Mouse (Mus musculus) midbrain, embryonic 10.5 days (tissue): ENCODE results near the gene Spock1. TPM values are rescaled to one million over a fixed set of nuclear protein-coding genes. Genes with fewer than 3 reads are reported as not detected.
A peak's percentile ranks its signal among the peaks of the same experiment; 100 is the strongest.

Source experiments
- DNase-seq: peaks from one replicate; pipeline ENCODE4 v3.0.0-alpha.2; 2017; ENCODE audit warnings: low spot score
- H3K27ac ChIP-seq: fragments of 300-500 bp; sonication (generic); replicated peaks from 2 replicates; pipeline ENCODE4 v1.5.1; 2016; ENCODE audit warnings: mild to moderate bottlenecking
- H3K27me3 ChIP-seq: fragments of 300-500 bp; sonication (generic); 2 replicates; pipeline ENCODE4 v1.6.1; 2016; ENCODE audit warnings: low read depth, mild to moderate bottlenecking; ENCODE audit not compliant: poor library complexity, severe bottlenecking
- H3K36me3 ChIP-seq: fragments of 300-500 bp; sonication (generic); 2 replicates; pipeline ENCODE4 v1.6.1; 2016; ENCODE audit warnings: mild to moderate bottlenecking, moderate library complexity
- H3K4me1 ChIP-seq: fragments of 300-500 bp; sonication (generic); 2 replicates; pipeline ENCODE4 v1.6.1; 2016
- H3K4me3 ChIP-seq: fragments of 300-500 bp; sonication (generic); 2 replicates; pipeline ENCODE4 v1.5.1; 2016; ENCODE audit warnings: mild to moderate bottlenecking, moderate library complexity
- H3K9me3 ChIP-seq: fragments of 300-500 bp; sonication (generic); replicated peaks from 2 replicates; pipeline ENCODE4 v1.6.1; 2016; ENCODE audit warnings: mild to moderate bottlenecking
- WGBS: fragments of 180-500 bp; shearing (Covaris S2); methylation state at CpG from one replicate; pipeline ENCODE4 v1.1.7; 2016; 5-methylcytosine and 5-hydroxymethylcytosine counted together
- polyA plus RNA-seq: library from polyadenylated mRNA; unstranded; fragments of >200 nt; fragmentation: Nextera tagmentation; extraction: Ambion mirVana; gene quantifications from 2 replicates; pipeline ENCODE4 v1.2.1, GENCODE M21; 2016

Gene Spock1
- polyA plus RNA-seq, 1 experiment from 2014 or later: 5.0 TPM

DNA sequence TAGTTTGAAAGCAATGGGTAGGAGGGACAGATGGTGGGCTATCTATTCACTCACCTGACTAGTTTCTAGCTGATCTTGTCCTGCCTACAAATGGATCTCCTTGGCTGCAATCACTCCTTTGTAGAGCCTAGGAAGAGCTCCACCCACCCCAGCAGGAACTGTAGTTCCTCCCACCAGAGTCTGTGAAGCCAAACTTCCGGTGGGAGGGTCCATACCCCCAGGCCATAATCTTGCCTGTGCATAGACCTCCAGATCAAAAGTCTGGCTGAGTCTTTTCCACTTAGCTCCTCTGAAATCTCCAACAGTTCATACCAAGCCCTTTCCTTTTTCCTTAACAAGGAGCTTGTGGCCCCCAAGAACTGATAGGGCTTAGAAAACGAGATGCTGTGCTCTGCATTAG is 78.0 kb downstream of the Spock1 start:
- Histone ChIP-seq H3K9me3 (peaks cover 8% of the 10 kb centered on the region), H3K27me3 (no peaks in the 10 kb centered on the region), H3K36me3 (no peaks in the 10 kb centered on the region), H3K4me1 (peaks cover 3% of the 10 kb centered on the region; the same call in 1 of the 2 replicates), H3K4me3 (no peak overlapping the region), H3K27ac (no peak overlapping the region)
- DNase-seq: no peak
- 63% methylated on average over 2 of the region's 2 CpGs for WGBS

DNA sequence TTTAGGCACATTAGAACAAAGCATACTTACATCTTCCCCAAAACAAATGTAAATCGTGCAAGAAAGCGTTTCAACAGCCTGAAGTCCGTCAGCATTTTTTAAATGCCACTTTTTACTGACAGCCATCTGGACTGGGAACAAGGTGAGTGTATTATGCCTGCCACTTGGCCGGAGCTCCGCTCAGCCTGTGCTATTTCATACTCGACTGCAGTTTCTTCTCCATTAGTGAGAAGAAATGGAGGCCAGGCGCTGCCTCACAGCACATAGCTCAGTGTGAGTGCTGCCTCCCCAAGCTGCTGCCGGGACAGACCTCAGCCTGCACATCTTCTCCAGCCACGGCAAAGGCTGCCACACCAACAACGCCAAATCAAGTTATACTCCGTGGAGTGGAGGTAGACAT is 91.9 kb downstream of the Spock1 start:
- no peaks in the 10 kb centered on the region for H3K4me1 ChIP-seq
- 91% methylated on average over 11 of the region's 11 CpGs for WGBS
- H3K36me3 ChIP-seq: no peaks in the 10 kb centered on the region
- H3K27me3 ChIP-seq: no peaks in the 10 kb centered on the region
- DNase-seq: no peak
- H3K4me3 ChIP-seq: no peak overlapping the region
- H3K27ac ChIP-seq: no peak overlapping the region
- H3K9me3 ChIP-seq: peaks cover 15% of the 10 kb centered on the region

DNA sequence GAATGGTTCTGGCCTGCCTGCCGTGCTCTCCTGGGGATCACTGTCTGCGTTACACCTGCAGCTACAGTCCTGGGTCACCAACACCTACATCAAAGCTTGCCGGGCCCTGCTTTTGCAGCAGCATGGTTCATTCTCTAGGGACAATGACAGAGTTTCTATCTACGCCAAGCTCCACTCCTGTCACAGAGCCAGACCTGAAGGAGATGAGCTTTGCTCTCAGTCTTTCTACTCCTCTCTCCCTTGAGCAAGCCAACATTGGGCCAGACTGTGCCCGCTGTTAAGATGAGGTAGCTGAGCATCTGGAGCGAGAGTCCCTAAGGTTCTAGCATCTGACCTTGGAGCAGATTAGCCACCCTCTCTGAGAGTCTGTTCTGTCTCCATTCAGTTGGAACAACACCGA is 95.5 kb downstream of the Spock1 start:
- Histone ChIP-seq H3K27ac (no peak overlapping the region), H3K27me3 (no peaks in the 10 kb centered on the region), H3K4me3 (no peak overlapping the region), H3K36me3 (no peaks in the 10 kb centered on the region), H3K9me3 (peaks cover 8% of the 10 kb centered on the region; the same call in 1 of the 2 replicates), H3K4me1 (no peaks in the 10 kb centered on the region)
- WGBS: 91% methylated on average over 7 of the region's 7 CpGs
- no peak for DNase-seq

DNA sequence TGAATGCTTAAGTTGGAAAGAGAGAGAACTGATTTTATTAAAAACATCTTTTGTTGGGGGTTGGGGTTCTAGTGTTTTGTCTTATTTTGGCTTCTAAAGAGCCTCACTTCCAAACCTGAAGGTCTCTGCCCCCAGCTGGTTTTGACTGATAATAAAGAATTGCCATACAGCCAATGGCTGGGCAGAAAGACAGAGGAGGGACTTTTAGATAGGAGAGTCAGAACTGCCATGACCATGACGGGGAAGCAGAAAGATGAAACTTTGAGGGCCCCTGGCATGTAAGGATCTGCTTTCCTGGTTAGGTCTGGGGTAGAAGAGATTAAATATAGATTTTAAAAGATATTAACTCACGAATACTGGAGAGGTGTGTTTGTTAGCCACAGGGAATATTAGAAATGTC is 96.9 kb downstream of the Spock1 start:
- WGBS: 79% methylated on average over 2 of the region's 2 CpGs
- H3K27ac ChIP-seq: no peak overlapping the region
- DNase-seq: no peak
- no peaks in the 10 kb centered on the region for H3K36me3 ChIP-seq
- H3K4me1 ChIP-seq: peaks cover 3% of the 10 kb centered on the region; the same call in 1 of the 2 replicates
- H3K9me3 ChIP-seq: no peaks in the 10 kb centered on the region
- H3K4me3 ChIP-seq: no peak overlapping the region
- H3K27me3 ChIP-seq: no peaks in the 10 kb centered on the region

DNA sequence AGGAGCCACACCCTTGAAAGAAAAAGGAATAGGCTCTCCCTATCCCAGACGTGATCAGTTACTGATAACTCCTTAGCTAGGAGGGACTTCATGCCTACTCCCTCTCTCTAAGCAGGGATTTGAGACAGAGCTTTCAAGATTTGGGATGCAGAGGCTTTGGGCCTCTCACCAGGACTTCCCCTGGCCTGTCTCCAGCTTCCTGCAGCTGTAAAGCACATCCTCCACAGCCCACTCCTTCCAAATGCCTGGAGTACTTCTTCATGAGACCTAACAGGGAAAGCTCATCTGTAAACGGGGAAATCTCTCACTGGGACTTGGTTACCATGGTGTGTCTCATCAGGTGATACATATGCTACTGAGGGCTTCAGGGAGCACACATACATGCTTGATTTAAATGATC is 97.3 kb downstream of the Spock1 start:
- Histone ChIP-seq H3K27me3 (no peaks in the 10 kb centered on the region), H3K36me3 (no peaks in the 10 kb centered on the region), H3K27ac (no peak overlapping the region), H3K4me3 (no peak overlapping the region), H3K9me3 (no peaks in the 10 kb centered on the region), H3K4me1 (peaks cover 5% of the 10 kb centered on the region; the same call in 1 of the 2 replicates)
- no peak for DNase-seq
- 69% methylated on average over 2 of the region's 2 CpGs for WGBS

DNA sequence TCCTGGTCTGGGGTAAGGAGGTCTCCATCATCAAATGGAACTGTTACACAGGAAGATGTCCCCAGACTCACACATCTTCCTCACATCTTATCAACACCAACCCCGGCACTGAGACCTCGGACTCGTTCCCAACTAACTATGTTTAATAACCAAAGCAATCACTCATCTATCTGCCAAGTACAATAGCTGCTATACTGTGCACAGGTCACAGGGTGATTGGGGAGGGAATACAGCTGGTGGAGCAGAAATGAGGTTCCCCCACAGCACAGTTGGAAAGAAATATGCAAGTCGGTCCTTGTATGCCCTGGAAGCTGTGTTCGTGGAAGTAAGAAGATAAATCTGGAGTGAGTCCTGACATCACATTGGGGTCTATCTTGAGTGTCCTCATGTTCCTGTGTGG is 98.0 kb downstream of the Spock1 start:
- no peak for DNase-seq
- no peaks in the 10 kb centered on the region for H3K27me3 ChIP-seq
- WGBS: 93% methylated on average over 5 of the region's 5 CpGs
- H3K4me3 ChIP-seq: no peak overlapping the region
- peaks cover 5% of the 10 kb centered on the region; the same call in 1 of the 2 replicates for H3K4me1 ChIP-seq
- H3K36me3 ChIP-seq: no peaks in the 10 kb centered on the region
- no peak overlapping the region for H3K27ac ChIP-seq
- H3K9me3 ChIP-seq: no peaks in the 10 kb centered on the region

DNA sequence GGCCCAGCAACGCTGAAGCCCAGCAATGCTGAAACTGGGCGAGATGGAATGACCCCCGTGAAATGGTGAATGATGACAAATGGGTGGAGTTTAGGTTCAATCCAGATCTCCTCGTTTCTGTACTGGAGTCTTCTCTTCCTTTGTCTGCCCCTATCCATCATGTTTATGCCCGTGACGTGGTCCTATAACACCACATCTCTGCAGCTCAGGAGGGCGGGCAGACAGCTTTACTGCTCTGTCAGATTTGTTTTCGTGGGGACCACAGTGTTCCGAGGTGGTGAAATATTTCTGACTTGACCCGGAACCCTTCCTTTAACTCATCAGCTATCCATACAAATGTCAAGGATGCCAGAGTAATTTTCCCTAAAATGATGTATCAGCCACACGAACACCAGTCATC is 98.5 kb downstream of the Spock1 start:
- H3K4me1 ChIP-seq: peaks cover 5% of the 10 kb centered on the region; the same call in 1 of the 2 replicates
- 92% methylated on average over 11 of the region's 11 CpGs for whole genome bisulfite sequencing
- H3K9me3 ChIP-seq: no peaks in the 10 kb centered on the region
- no peak overlapping the region for H3K4me3 ChIP-seq
- no peak overlapping the region for H3K27ac ChIP-seq
- no peak for DNase-seq
- H3K27me3 ChIP-seq: no peaks in the 10 kb centered on the region
- no peaks in the 10 kb centered on the region for H3K36me3 ChIP-seq

DNA sequence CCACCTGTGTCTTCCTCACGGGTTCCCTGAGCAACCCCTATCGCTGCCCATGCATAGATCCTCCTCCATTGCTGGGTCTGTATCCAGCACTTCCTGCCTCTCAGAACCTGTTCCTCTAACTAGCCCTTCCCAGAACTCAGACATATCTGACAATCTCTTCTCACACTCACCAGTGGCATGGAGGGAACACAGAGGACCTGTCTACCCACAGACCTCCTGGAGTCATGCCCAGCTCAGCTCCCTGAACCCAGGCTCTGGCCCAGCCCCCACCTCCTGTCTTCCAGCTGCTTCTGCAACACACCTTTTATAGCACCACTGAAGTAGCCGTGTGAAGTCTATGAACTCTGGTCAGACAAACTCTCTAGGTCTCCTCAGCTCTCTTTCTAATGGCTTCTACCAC is 101.3 kb downstream of the Spock1 start:
- Histone ChIP-seq H3K9me3 (no peaks in the 10 kb centered on the region), H3K27me3 (no peaks in the 10 kb centered on the region), H3K4me3 (no peak overlapping the region), H3K27ac (no peak overlapping the region), H3K4me1 (peaks cover 5% of the 10 kb centered on the region; the same call in 1 of the 2 replicates), H3K36me3 (no peaks in the 10 kb centered on the region)
- DNase-seq: no peak
- 91% methylated on average over 3 of the region's 3 CpGs for WGBS

DNA sequence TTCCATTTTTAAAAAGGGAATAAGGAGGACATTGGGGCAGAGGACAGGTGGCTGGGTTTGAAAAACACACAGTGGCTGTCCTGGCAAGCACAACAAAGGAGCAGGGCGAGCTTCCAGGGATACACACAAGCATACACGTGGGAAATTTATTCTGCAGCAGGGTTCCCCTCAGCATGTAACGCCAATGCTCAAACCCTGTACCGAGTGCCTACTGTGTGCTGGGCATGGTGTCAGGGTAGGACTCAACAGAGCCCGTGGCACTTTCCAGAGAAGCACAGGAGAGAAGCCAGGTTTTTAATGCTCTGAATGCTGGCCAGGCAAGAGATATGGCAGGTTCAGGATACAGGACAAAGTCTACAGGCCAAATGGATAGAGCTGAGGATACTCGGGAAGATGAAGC is 101.8 kb downstream of the Spock1 start:
- WGBS: 88% methylated on average over 6 of the region's 6 CpGs
- no peak for DNase-seq
- Histone ChIP-seq H3K4me3 (no peak overlapping the region), H3K36me3 (no peaks in the 10 kb centered on the region), H3K4me1 (peaks cover 5% of the 10 kb centered on the region; the same call in 1 of the 2 replicates), H3K27me3 (no peaks in the 10 kb centered on the region), H3K9me3 (no peaks in the 10 kb centered on the region), H3K27ac (0 out of 2 replicates have a peak overlapping the region, but pooled peaks have one; percentile 5)

DNA sequence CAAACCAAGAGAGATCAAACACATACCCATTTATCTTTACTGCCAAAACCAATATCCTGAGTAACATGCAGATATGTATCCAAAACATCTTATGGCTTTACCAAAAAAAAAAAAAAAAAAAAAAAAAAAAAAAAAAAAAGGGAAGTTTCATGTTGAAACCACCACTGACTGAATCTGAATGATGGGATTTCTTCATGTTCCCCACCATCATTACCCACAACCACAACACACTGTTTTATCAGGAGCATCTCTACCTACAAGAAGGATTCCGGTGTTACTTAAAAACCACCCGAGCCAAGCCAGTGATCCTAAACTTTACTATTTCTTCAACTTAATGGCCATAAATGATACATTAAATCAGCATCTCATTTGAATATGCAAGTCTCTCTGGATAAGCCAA is 109.5 kb downstream of the Spock1 start:
- H3K36me3 ChIP-seq: no peaks in the 10 kb centered on the region
- H3K4me1 ChIP-seq: 0 out of 2 replicates have a peak, but pooled peaks cover 6% of the 10 kb centered on the region
- WGBS: 89% methylated on average over 2 of the region's 2 CpGs
- H3K4me3 ChIP-seq: no peak overlapping the region
- no peak for DNase-seq
- H3K27ac ChIP-seq: no peak overlapping the region
- no peaks in the 10 kb centered on the region for H3K9me3 ChIP-seq
- no peaks in the 10 kb centered on the region for H3K27me3 ChIP-seq

DNA sequence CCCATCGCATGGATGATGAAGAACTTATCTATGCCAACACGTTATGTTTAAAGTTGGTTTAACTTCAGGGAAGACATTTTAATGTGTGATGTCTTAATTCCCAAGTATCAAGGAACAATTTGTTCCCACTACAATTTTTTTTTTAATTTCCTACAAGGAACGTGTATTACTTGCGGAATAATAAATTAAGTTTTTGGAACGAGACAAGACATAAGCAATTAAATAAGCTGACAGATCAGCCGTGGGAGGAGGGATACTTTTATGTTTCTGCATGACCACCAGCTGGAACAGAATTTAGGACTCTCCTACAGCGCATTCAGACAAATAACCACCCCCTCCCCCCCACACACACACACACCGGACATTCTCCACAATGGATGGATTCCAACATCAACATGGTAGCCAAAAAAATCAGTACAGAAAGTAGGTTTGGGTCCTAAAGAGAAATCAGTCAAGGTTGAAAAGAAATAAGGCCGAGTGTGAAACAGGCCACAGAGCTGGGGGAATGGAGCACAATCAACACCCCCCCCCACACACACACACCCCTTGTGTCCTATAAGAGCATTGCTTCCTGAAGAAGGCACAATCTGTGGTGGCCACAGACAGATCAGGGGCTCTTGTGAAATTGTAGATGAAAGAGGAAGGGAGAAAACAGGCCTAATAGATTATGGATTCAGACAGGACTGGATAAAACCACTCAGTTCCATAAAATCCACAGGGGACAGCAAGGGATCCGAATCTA is 111.0 kb downstream of the Spock1 start:
- no peak overlapping the region for H3K4me3 ChIP-seq
- H3K27me3 ChIP-seq: no peaks in the 10 kb centered on the region
- no peak for DNase-seq
- 89% methylated on average over 10 of the region's 10 CpGs for WGBS
- no peaks in the 10 kb centered on the region for H3K9me3 ChIP-seq
- H3K36me3 ChIP-seq: no peaks in the 10 kb centered on the region
- H3K27ac ChIP-seq: no peak overlapping the region
- 0 out of 2 replicates have a peak, but pooled peaks cover 6% of the 10 kb centered on the region for H3K4me1 ChIP-seq

DNA sequence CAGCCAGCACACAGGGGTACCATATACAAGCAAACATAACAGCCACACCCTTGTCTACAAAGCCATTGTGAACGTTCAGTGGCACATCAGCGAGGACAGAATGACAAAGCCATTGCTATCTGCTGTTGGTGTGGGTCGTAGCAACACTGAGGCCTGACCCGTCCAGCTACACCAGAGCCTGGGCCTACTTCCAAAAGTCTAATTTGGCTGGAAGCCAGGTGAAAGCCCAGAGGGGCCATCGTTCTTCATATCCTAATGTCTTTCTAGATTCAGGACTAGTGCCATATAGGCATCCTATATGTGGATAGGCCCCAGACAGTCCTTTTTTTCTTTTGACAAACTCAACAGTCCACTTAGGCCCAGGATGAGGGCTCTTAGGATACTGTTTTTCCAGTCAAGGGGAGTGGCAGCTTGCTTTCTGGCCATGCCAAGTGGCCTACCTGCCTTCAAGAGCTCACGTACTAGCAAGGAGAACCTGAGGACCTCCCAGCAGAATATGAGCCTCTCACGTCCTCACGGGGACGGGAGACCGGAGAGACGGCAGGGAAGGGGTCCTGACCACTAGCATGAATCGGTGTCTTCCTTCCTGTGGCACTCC is 114.4 kb downstream of the Spock1 start:
- 90% methylated on average over 12 of the region's 12 CpGs for WGBS
- Histone ChIP-seq H3K9me3 (no peaks in the 10 kb centered on the region), H3K4me1 (peaks cover 28% of the 10 kb centered on the region), H3K27me3 (no peaks in the 10 kb centered on the region), H3K4me3 (no peak overlapping the region), H3K27ac (no peak overlapping the region), H3K36me3 (no peaks in the 10 kb centered on the region)
- DNase-seq: no peak

DNA sequence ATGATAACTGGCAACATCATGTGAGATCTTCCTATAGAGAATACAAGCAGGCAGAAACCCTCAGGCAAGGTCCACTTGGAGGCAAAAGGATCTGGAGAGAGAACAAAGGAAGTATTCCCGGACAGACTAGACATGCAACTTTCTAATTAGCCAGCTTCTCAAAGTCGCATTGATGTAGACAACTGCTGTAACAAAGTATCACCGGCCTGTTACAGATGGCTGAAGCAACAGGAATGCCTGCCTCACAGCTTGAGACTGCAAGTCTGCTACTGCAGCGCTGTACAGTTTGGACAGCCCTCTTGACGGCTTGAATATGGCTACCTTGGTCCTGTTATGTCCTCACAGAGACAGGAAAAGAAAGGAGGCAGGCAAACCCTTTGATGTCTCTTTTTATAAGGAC is 118.3 kb downstream of the Spock1 start:
- 57% methylated on average over 5 of the region's 5 CpGs for WGBS
- Histone ChIP-seq H3K36me3 (no peaks in the 10 kb centered on the region), H3K27ac (no peak overlapping the region), H3K9me3 (0 out of 2 replicates have a peak, but pooled peaks cover 6% of the 10 kb centered on the region), H3K4me1 (peaks cover 23% of the 10 kb centered on the region), H3K27me3 (no peaks in the 10 kb centered on the region), H3K4me3 (no peak overlapping the region)
- DNase-seq: no peak
